Mouse (Mus musculus): ENCODE measurements around the gene Dydc2.

DNA sequence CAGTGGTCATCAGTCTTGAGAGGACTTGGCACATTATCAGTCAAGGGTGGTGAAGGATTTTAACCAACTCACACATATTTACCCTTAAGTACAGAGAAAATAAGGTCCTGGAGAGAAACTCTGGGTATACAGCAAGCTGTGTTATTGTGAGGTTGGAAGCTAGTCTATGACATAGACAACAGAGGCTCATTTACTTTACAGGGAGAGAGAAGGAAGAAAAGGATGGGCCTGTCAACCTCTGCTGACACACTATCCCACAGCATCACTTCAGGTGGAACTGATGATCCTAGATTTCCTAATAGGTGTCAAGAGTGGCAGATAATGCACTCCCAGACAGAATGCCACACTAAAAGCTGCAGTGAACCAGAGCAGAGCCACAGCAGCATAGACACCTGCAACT is at the start of gene Dydc2:
- TF ChIP-seq CTCF (IDR thresholded peaks at IDR 0.05; ENCODE audit: extremely low read depth, insufficient read depth, insufficient read length, insufficient replicate concordance), result no peak
- no peak for TF ChIP-seq POLR2A (IDR thresholded peaks at IDR 0.05; ENCODE audit: low read depth, low read length)
